Comparison of ENCODE assay signal across 31 mouse cellular contexts in genomic region chr14:23041002-23041401, GRCm38 (mm10).
"Had no signal": no experiment of that assay in that cellular context is flagged by ENCODE, and none has a peak within 500 bp of the region (broad histone marks: within the 10 kb centered on the region; RNA-seq: fewer than 3 reads in every experiment).

No protein-coding gene starts in this region.

- DNase-seq: left cerebral cortex, postnatal 4 days; liver; liver, embryonic 13.5 days; liver, postnatal 0 days; lung, adult 18-20 months; lung, adult 2 months; lung, embryonic 14.5 days; lung, postnatal 10 days; lung, postnatal 14 days; lung, postnatal 36 days; midbrain, embryonic 14.5 days had no signal

- H3K36me3 ChIP-seq: limb, embryonic 10.5 days; limb, embryonic 12.5 days; limb, embryonic 13.5 days; limb, embryonic 15.5 days; liver, embryonic 12.5 days; liver, embryonic 13.5 days; liver, embryonic 15.5 days; lung, embryonic 15.5 days; midbrain, embryonic 10.5 days; midbrain, embryonic 12.5 days; midbrain, embryonic 13.5 days; midbrain, embryonic 15.5 days had no signal

- H3K9me3 ChIP-seq: limb, embryonic 10.5 days; limb, embryonic 12.5 days; limb, embryonic 13.5 days; limb, embryonic 15.5 days; liver, embryonic 12.5 days; liver, embryonic 13.5 days; liver, embryonic 15.5 days; lung, embryonic 15.5 days; megakaryocyte, embryonic 14.5 days; midbrain, embryonic 10.5 days; midbrain, embryonic 12.5 days; midbrain, embryonic 13.5 days; midbrain, embryonic 15.5 days had no signal

- H3K4me3 ChIP-seq: left cerebral cortex, adult 2 months; limb, embryonic 10.5 days; limb, embryonic 12.5 days; limb, embryonic 13.5 days; limb, embryonic 15.5 days; liver, embryonic 12.5 days; liver, embryonic 13.5 days; liver, embryonic 15.5 days; lung, embryonic 15.5 days; megakaryocyte, embryonic 14.5 days; midbrain, embryonic 10.5 days; midbrain, embryonic 12.5 days; midbrain, embryonic 13.5 days; midbrain, embryonic 15.5 days; myocyte had no signal

- H3K9ac ChIP-seq: limb, embryonic 12.5 days; limb, embryonic 13.5 days; limb, embryonic 15.5 days; liver, embryonic 12.5 days; liver, embryonic 13.5 days; liver, embryonic 14.5 days; liver, embryonic 15.5 days; liver, postnatal 0 days; lung, embryonic 14.5 days; lung, embryonic 15.5 days; midbrain, embryonic 12.5 days; midbrain, embryonic 13.5 days; midbrain, embryonic 15.5 days had no signal

- ATAC-seq: liver, embryonic 12.5 days; liver, postnatal 0 days; lung, postnatal 0 days; midbrain, embryonic 13.5 days; midbrain, embryonic 15.5 days; midbrain, embryonic 16.5 days had no signal

- H3K4me1 ChIP-seq: liver, embryonic 12.5 days; liver, embryonic 13.5 days; liver, embryonic 15.5 days; megakaryocyte, embryonic 14.5 days; midbrain, embryonic 12.5 days; midbrain, embryonic 13.5 days; midbrain, embryonic 15.5 days had no signal

- H3K27me3 ChIP-seq: limb, embryonic 12.5 days; limb, embryonic 13.5 days; limb, embryonic 15.5 days; liver, embryonic 12.5 days; liver, embryonic 13.5 days; liver, embryonic 15.5 days; lung, embryonic 15.5 days; megakaryocyte, embryonic 14.5 days; midbrain, embryonic 15.5 days had no signal

- H3K4me2 ChIP-seq: limb, embryonic 12.5 days; limb, embryonic 13.5 days; limb, embryonic 15.5 days; liver, embryonic 11.5 days; liver, embryonic 12.5 days; liver, embryonic 13.5 days; liver, embryonic 15.5 days; lung, embryonic 14.5 days; lung, embryonic 15.5 days; midbrain, embryonic 11.5 days; midbrain, embryonic 12.5 days; midbrain, embryonic 13.5 days; midbrain, embryonic 15.5 days had no signal

- H3K27ac ChIP-seq: left cerebral cortex, adult 2 months; limb, embryonic 10.5 days; limb, embryonic 12.5 days; limb, embryonic 13.5 days; limb, embryonic 15.5 days; liver, embryonic 12.5 days; liver, embryonic 13.5 days; liver, embryonic 14.5 days; liver, embryonic 15.5 days; lung, embryonic 15.5 days; macrophage; midbrain, embryonic 10.5 days; midbrain, embryonic 12.5 days; midbrain, embryonic 13.5 days; midbrain, embryonic 15.5 days had no signal
